Mouse (Mus musculus) CD4-positive, CD25-positive, alpha-beta regulatory T cell, adult 4 months (primary cell): ENCODE results near the gene Pah. TPM values are rescaled to one million over a fixed set of nuclear protein-coding genes. Genes with fewer than 3 reads are reported as not detected.

Experiments
- ATAC-seq: one replicate; pipeline ENCODE4 v1.8.0; 2017
- polyA plus RNA-seq, 2 experiments: library from polyadenylated mRNA; unstranded; fragments of 100-300 nt; shearing (Covaris generic); gene quantifications; one replicate each; pipeline ENCODE4 v1.2.1; 2017

Gene Pah
- polyA plus RNA-seq = not detected

DNA sequence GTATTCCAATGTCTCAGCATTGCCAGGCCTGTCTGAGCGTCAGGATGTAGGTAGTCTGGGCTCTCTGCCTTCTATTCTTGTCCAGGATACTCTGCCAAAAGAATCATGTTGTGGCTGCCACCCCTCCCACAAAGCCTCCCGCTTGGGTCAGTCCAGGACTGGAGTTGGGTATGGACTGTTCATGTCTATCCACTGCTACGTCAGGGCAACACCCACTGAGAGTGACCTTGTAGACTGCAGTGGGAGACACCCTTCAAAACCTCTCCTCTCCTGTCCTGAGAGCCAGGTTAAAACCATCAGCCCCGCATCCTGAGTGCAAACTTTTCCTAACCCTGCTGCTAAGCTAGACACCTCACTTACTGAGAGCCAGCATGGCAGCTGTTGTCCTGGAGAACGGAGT lies at the start of gene Pah:
TSS of gene Pah (plus strand) at position 150 of the 400 bp plus-strand sequence.
- no peak for ATAC-seq

DNA sequence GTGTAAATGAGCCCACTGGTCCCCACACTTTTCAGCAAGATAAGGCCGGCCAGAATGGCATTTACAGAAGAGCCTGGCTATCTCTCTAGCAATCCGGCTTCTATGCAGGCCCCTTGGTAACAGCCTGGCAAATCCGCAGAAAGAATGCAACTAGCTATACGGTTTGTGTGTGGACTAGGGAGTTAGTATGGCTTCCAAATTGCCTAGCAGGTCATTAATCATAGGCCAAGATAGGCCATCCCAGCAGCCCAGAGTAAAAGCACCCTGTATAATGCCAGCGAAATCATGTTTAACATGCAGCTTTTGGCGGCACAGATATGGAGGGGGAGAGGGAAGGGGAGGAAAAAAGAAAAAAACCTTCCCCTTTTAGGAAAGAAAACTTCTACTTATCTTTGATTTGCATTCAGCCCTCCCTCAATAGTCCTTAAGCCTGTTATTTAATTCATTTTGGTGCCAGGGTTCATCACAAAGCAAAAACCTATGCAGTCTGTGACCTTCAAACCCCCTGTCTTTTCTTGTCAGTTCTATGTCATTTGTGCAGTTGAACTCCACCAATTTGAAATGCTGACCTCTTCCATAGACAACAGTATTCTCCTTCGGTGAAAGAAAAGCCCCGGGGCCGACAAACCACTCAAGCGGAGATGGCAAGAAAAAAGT lies 48.0 kb upstream of the Pah start:
- ATAC-seq = no peak

DNA sequence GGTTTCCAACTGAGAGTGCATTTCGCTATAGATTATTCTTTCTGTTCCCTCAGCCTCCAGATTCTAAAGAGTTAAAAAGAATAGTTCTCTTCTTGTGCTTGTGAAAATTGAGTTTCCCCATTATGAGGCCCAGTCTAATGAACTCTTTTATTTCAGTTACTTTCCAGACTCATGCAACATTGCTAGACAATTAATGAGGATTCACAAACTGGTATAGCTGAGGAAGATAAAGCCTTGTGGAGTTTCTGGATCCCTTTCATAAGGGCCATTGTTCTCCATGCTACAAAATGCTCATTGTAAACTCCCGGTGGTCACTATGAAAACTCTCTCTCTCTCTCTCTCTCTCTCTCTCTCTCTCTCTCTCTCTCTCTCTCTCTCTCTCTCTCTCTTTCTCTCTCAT lies 46.6 kb upstream of the Pah start:
- no peak for ATAC-seq

DNA sequence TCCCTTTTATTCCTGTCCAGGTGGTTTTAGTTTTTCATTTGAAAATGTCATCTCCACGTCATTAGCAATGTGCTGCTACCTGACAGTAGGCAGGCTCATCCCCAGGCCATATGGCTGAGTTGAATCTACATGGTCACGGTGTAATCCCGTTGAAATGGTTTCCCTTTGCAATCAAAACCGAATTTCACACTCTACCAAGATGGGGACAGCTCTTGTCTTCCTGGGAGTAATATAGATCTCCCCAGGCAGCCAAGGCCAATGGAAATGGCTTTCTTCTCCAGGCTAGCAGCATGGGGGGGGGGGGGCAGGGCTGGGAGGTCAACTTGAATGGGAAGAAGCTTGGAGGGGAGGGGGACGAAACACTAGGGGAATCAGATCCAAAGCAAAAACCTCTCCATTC lies 43.7 kb upstream of the Pah start:
- ATAC-seq = no peak

DNA sequence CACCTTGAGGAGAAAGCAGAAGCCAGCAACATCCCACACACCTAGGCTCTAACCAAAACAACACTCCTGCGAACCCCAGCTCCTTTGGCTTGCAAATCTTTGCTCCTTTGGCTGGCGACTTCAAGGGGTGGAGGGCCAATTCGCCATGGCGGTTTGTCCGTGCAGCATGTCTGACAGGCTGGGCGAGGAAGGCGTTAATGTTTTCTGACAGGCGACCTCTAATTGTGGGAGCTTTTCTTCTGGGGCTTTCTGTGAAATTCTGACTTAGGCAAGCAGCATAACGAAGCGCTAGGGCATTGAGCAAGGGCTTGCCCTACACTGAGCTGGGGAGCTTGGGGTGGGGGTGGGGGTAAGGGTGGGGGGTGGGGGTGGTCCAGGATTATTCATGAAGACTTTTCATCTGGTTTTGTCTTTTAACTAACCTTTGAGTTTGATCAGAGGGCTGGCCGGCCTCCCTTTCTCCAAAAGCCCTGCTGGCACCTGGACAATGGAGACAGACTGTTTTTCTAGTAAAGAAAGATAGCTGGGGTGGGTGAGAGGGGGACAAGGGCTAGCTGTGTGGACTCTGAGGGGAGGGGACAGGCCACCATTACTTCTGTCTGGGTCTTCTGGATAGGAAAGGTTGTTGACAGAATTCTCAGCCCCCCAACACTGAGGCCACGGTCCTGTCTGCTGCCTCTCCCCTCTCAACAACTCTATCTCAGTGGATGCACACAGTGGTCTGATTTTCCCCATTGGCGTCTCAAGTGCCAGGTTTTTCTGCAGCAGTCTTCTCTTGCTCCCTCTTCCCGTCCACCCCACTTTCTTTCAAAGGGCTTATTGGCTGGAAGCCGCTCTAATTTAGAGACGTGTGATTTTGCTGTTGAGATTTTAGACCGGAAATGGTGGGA lies 36.5 kb upstream of the Pah start:
- no peak for ATAC-seq

DNA sequence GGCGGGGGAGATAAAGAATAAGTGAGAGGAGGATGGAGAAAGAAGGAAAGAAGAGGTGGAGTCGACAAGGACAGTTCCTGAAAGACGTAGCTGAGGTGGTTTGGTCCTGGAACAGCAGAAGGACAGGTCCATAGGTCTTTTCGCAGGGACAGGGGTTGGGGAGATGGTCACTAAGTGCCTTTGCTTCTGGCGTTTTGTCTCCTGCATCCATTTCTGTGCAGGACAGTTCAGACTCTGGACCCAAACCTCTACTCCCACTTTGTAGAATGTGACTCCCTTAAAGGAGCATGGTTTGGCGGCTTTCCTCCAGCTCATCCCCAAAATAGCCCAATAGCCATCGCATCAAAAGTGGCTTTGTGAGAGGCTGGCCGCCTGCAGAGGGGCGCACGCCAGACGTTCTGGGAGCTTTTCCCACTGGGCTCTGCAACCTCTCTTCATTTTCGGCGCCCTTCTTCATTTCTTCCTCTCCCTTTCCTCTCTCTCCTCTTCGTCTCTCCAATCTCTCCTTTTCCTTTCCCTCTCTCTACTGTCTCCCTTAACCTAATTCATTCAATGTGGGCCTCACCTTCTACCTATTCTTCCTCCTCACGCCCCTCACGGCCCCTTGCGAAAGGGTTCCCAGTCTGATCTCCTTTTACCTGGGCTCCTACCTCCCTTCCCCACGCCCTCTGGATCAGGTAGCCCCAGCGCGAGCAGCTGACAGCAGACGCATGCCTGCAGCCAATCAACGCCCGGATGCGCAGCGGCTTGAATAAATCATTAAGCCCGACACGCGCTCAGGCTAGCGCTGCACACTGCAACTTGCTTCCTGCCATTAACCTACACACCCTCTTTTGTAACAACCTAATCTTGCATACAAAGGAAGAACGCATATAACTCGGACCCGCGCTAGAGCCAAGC lies 35.6 kb upstream of the Pah start:
- ATAC-seq = no peak

DNA sequence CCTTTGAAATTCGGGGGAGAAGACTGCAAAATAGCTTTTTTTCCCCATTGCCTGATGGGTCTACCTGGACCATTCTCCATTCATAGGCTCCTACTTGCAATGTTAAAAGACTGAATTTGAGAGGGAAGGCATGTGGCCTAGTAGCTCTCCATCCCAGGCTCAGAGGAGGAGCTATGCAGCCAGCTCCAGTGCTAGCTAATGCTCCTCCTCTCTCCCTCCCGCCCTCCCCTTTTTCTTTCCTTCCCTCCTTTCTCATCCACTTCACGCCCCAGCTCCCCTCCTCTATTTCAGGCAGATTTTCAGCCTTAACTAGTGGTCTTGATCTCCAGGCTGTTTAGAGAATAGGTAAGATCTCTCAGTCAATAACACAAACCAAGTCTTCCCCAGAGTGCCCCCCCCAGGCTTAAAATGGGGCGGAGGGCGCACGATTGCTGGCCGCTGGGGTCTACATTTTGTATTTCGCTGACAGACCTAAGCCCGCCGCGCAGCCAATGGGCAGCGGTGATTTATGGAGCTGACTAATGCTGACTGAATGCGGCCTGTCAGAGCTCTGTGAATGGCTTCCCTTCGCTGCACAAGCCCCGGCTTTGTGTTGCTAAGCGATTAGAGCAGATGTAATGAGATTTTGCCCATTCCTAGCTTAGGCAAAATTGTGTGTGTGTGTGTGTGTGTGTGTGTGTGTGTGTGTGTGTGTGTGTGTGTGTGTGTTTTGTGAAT lies 33.0 kb upstream of the Pah start:
- no peak for ATAC-seq

DNA sequence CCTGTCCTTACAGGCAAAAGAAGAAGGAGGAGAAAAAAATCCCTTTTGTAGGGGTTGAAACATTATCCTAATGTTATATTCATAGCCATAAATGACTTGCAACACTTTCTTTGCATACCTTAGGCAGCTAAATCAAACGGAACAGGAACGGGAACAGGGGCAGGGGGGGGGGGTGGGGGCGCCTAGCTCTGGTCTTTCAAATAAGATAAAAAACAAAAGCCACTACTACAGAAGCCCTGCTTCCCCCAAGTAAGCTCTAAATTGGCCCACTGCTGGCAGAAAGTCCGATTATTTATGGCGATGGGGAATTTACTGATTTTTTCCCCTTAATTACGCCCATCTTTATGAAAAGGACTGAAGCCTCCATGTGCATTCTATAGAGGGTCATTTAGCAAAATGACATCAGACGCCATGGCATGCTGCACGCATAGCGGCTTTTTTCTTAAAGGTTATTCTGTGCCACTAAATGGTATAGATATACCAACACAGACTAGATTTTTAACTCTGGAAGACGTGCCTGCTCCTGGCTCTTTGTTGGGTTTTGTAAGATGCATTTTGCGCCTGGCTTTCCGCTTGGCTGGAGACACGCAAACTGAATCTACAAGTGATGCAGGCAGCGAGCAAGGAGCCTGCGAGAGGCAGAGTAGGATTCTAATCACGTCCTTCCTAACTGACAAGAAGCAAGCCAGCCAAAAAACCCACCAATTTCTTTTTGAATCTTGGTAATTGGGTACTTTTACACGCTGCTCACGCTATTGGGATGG lies 32.2 kb upstream of the Pah start:
- ATAC-seq = no peak

DNA sequence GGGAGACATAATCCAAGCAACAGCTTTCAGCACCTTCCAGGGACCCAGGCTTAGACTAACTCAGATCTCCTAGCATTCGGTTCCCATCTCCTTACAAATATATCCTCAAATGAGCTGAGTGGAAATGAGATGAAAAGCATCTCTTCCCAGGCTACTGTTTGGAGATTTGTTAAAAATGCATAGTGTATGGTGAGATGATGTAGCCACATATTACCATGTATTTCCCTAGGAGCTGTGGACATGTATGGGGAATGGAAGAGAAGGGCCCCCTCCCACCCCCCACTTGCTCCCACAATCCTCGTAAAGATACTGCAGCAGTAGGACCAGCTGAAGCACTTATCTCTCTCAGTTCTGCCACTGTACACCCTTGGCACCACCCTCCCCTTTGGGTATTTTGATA lies 31.3 kb upstream of the Pah start:
- ATAC-seq = no peak

DNA sequence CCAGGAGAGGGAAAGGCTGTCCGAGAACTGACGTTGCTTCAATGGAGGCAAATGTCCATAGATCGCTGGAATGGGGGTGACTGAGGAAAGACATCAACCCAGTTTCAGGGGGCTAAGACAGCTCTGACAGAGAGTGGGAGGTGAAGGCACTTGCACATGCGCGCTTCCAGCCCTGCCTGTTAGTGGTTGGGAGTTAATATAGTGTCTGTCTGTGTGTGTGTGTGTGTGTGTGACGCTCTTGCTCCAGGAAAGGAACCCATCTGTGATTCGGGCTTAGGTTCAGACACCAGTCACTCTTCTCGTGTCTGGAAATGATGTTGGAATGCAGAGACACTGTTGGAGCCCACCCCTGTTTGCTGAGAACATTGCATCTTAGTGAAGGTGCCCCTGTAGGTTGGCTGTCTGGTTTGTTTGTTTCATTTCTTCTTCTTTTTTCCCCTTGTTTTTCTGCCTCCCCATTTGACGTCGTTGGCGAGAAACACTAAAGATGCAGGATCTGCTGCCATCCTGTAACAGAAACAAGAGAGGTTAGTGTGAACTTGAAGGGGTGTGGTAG lies 30.0 kb upstream of the Pah start:
- no peak for ATAC-seq

DNA sequence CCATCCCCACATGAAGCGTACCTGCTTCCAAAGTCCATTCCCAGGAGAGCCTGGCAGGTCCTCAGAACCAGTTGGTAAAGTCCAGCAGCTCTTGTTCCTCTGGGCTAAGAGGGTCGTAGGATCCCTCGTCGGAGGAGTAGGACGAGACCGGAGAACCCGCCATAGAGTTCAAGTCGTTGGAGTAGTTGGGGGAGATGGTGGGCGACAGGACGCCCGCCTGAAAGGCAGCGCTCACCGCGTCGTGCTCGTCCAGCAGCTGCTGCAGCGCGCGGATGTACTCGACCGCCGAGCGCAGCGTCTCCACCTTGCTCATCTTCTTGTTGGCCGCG lies 29.3 kb upstream of the Pah start:
- no peak for ATAC-seq

DNA sequence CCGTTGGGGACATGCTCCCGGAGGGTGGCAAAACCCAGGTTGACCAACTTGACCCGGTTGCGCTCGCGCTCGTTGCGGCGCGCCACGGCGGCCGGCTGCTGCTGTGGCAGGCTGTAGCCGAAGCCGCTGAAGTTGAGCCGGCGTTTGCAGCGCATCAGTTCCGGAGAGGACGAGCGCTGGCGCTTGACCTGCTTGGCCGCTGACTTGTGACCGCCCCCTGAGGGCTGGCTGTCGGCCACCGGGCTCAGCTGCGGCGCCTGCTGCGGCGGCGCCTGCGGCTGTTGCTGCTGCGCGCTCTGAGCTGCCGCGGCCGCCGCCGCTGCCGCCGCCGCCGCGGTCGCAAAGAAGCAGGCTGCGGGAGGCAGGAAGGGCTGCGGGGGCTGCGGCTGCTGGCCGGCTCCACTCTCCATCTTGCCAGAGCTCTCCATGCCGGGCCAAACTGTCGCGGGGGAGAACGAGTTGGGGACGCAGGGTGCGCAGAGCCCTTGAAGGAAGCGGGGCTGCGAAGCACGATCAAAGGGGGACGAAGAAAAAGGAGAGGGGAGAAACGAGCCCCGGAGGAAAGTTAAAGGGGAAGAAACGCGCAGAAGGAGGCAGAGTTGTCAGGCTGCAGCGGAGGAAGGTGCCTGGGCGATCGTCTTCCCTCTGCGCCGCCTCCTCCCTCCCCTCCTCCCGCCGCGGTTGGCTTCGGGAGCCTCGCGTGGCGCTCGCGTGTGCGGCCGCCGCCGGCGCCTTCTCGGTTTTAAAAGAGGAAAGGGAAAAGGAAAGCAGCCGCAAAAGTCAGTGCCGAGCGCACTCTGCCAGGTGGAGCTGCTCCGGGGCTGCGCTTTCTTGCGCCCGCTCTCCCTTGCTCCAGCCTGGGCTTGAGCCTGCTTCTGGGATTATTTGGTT lies 28.7 kb upstream of the Pah start:
- ATAC-seq = no peak

DNA sequence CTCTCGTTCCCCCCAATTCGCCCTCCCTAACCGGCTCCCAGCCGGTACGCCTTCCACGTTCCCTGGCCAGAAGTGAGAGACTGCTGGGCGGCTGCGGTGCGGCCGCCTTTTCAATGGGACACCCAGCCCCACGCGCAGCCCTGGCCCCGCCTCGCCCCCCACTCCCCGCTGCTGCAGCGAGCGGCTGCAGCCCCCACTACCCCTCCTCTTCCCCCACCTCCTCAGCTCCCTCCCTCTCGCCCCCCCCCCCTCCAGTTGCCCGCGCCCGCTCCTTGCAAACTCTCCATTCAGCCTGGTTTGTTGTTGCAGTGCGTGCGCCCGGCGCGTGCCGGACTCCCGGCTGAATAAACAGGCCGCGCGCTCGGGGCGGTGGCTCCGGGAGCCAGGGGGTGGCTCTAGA lies 28.0 kb upstream of the Pah start, which contains the start of gene Ascl1:
TSS of gene Ascl1 (minus strand) at position 85 of the 400 bp plus-strand sequence.
- no peak for ATAC-seq

DNA sequence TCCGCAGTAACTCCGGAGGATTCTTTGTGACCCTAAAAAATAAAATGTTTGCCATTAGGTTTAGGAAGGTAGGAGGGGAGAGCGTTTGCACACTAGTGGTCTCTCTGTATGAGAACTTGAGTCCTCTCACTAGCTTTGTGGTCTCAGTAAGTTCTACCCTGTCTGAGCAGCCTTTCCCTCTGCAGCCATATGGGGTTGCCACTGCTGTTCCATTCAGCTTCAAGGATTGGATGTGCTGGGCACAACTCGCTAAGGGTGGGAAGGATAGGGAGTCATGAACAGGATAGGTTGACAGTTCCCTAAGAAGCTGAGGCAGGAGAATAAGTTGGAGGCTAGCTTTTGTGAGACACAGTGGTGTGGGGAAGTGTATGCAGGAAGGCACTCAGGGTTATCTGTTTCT lies 27.4 kb upstream of the Pah start:
- ATAC-seq = no peak

DNA sequence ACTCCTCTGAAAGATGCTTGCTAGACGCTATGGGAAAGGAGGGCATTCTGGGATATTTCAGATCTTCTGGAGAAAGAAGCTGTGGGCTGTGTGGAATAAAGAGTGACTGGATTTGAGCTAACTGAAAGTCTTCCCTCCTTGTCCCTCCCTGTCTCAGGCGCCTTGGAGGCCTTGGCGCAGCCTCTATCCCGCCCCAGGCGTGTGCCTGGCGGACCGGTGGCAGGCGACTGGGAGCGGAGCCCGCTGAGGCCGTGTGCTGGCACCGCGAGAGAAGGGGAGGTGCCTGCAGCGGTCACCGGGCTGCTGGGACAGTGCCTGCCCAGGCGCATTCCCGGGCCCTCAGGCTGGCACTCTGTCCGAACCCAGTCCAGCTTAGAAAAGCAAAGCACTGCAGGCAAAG lies 27.0 kb upstream of the Pah start:
- no peak for ATAC-seq

DNA sequence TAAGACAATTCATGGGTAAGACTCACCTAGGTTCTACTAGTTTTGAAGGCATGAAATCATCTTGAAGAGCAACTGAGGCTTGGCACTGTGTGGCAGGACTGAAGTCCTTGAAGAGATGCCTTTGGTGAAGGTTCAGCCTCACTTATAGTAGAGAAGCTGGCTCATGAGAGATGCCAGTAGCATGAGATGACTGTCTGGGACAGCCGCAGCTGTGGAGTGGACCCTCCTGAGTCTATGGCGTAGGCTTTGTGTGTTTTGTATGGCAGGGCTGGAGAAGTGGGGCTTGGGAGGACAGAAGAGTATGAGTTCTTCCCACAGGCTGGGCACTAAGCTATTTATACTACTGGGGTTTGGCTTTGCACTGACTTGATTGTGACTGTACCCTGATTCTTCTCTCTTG lies 24.5 kb upstream of the Pah start:
- ATAC-seq = no peak

DNA sequence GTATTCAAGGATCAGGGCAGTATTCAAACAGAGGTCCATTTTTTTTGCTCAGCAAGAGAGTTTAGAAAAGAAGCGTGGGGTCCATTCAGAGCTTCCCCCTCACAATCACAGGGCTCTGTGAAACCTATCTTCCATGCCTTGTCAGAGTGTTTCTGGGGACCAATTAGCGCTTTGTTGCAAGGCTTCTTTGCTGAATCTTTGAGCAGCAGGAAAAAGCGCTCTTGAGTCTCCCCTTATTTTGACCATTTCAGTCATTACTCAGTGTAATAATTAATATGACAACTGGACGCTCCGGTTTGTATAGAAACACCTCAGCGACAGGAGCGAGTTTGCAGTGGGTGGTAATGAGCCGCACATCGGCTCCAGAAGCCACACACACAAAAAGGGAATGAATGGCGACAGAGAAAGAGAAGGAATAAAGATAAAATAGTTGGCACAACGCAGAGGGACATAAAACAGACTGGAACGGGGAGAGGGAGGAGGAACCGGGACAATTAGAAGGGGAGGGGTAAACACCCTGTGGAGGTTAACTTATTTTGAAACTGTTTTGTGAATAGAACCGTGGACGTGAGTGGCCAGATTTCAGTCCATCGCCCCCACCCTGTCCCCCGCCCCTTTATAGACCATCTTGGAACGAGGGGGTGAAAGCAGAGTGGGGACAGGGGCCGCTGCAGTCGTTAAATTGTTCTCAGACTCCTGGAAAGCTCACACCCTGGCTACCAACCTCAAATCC lies 20.5 kb upstream of the Pah start:
- no peak for ATAC-seq

DNA sequence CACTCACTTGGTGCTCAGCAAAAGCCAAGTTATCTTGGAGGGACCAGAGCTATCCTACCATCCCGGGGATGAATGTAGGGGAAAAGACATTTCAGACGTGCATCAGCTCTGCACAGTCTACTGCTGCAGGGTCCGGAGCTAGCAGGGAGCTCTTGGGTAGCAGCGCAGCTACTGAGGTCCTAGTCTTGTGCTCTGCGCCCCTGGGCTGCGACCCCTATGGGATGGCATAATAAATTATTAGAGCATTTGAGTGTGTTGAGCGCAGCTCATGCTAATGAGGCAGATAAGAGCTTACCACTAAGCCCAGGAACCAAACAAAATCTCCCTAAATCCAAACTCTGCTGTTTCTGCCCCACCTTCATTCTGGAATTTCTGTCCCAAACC lies 19.9 kb upstream of the Pah start:
- ATAC-seq = no peak

DNA sequence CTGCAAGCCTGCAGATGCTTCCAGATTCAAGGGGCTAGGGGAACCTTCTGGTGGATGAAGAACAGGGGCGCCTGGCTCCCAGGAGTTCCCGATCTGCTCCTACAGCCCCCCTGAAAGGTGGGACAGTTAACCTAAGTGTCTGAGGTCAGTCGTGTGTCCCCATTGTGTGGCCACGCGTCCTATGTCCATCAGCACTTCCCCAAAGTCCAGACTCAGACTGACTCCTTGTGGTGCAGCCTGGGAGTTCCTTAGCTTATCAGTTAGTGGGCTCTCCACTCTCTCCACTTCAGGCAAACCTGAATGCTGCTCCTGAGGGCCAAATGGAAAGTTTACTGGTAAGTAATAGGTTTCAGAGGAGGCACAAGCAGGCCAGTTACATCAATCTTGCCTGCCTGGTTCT lies 19.3 kb upstream of the Pah start:
- no peak for ATAC-seq

DNA sequence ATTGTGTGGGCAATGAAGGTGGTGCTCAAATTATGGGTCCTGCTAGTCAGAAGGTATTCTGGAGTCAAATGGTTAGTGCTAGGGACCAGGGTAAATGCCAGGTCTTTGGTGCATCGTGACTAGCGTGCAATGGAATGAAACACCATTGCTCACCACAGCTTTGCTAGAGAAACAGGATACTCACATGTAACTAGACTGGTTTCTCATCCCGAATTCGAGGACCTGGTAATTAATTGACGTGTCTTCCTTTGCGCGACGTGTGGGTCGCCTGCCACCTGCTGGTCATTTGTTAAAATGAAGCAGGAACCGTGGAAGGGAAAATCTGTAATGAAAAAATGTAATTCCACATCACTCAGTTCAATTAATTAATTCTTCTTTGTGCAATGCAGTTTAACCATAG lies 17.6 kb upstream of the Pah start:
- ATAC-seq = no peak
